Mouse (Mus musculus) olfactory bulb, adult 2 months (tissue): ENCODE measurements at regions not wholly inside any gene's neighbourhood (a gene's known extent, or its start where the extent isn't known, plus 50 kb on each side); places are given as distances from the start of the nearest gene placed in this dataset.

Experiments used
- CTCF ChIP-seq: fragments of 200-500 bp; IDR thresholded peaks from 2 replicates; pipeline ENCODE4 v1.5.1; 2012; ENCODE audit warnings: low read depth, mild to moderate bottlenecking, low read length, moderate library complexity; ENCODE audit not compliant: insufficient read depth
- POLR2A ChIP-seq: fragments of 200-500 bp; IDR thresholded peaks from 2 replicates; pipeline ENCODE4 v1.6.1; 2012; ENCODE audit warnings: mild to moderate bottlenecking, low read depth, low read length, moderate library complexity; ENCODE audit not compliant: insufficient read depth

DNA sequence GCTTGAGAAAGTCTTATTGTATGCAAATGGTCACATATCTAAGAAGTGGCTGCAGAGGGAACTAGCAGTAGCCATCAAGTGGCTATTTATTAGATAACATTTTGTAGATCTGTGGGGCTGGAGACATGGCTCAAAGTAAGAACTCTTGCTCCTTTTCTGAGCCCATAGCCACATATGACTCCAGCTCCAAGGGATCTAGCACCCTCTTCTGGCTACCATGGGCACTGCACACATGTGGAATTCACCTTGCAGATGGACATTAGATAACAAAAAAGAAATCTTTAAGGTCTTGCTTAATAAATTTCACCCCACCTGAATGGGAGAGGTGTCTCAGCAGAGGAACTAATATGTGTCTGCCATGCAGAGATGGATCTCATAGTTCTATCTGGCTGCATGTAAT is 96.2 kb upstream of the Trpc7 start:
- TF ChIP-seq POLR2A = no peak
- no peak for TF ChIP-seq CTCF
